Mouse (Mus musculus) splenic B cell, adult 2 months (primary cell): Measurements from ENCODE around the gene Rab11fip3.
"Not testable (repeated sequence)": the region's sequence is repeated elsewhere in the genome, so short reads cannot be mapped to it uniquely, and the experiment has no call there.

ENCODE experiments used
- DNase-seq: peaks from one replicate; pipeline ENCODE4 v3.0.0-alpha.2; 2011; ENCODE audit warnings: low read depth, low spot score
- H3K27me3 ChIP-seq: 2 replicates; pipeline ENCODE4 v1.6.1; 2012; ENCODE audit warnings: mild to moderate bottlenecking, low read length, moderate library complexity, mixed read lengths; ENCODE audit not compliant: control insufficient read depth, poor library complexity, insufficient read depth, severe bottlenecking
- H3K36me3 ChIP-seq: 2 replicates; pipeline ENCODE4 v1.6.1; 2012; ENCODE audit warnings: mild to moderate bottlenecking, low read length, moderate library complexity, mixed read lengths; ENCODE audit not compliant: control insufficient read depth, poor library complexity, insufficient read depth, severe bottlenecking

The Rab11fip3 gene

DNA sequence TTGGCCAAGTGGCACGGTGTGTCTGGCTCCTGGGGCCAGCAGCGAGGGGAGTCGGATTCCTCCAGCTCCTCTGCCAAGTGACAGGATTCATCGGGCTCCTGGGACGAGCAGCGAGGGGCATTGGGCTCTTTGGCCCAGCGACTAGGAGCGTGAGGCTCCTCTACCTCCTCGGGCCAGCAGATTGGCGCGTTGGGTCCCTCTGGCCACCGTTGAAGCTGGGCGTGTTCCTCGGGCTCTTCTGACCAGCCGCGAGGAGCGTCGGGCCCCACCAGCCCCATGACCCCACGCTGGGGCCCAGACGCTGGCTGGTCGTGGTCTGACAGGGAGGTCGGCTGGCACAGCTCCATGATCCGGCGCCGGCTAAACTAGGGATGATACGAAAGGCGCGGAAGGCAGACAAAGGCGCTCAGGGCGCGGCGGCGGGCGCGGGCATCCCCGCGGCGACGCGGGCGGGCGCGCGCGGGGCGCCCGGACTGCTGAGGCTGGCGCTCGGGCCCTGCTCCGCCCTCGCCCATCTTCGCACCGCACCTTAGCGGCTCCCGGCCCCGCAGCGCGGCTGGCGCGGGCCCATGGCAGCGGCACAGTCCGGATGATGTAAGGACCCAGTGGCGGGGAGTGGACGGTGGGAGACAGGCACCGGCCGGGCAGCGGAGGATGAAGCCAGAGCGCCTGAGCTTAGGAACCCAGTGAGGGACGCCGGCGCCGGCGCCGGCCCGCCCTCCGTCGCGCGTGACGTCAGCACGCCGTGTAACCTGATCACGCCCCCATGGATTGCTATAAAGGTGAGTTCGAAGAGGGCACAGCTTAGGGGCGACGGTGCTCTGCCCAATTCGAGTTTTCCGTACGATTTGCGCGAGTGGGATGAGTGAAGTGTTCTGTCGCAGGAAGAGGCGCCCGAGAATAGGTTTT, at the start of gene Rab11fip3:
TSS of gene Rab11fip3 (minus strand) at position 725 of the 909 bp plus-strand sequence.
- peak; percentile 87 for DNase-seq

DNA sequence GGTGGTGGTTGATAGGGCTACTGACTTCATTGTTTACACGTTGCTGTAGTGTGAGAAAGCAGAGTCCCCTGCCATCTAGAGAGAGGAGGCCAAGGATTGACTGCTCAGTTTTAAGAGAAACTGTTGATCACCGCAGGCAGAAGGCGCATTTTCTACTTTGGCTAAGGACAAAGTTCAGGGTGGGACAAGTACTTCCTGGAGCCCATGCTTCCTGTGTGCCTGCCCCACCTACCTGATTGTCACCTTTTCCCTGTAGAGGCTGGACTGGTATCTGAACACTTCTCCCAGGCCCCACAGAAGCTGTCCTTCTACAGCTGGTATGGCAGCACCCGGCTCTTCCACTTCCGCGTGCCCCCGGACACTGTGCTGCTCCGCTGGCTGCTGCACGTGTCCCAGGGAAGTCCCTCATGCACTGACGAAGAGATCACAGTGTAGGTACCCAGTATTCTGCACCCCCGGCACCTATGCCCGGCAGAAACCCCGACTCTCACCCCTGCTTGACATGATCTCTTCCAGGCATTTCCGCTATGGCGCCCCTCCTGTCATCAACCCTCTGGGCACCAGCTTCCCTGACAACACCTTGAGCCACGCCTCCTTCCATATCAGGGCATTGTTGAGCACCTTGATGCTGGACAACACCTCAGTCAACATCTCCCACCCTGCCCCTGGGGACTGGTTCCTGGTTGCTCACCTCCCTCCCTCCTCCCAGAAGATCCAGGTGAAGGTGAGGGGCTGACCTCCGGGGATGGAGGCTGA, 47.3 kb upstream of the Rab11fip3 start:
- H3K36me3 ChIP-seq, result no peaks in the 10 kb centered on the region
- DNase-seq, result no peak
- H3K27me3 ChIP-seq, result no peaks in the 10 kb centered on the region

More for the DNA sequence above, at the start of gene Rab11fip3:
- H3K27me3 ChIP-seq, result no peaks in the 10 kb centered on the region
- no peaks in the 10 kb centered on the region for H3K36me3 ChIP-seq

DNA sequence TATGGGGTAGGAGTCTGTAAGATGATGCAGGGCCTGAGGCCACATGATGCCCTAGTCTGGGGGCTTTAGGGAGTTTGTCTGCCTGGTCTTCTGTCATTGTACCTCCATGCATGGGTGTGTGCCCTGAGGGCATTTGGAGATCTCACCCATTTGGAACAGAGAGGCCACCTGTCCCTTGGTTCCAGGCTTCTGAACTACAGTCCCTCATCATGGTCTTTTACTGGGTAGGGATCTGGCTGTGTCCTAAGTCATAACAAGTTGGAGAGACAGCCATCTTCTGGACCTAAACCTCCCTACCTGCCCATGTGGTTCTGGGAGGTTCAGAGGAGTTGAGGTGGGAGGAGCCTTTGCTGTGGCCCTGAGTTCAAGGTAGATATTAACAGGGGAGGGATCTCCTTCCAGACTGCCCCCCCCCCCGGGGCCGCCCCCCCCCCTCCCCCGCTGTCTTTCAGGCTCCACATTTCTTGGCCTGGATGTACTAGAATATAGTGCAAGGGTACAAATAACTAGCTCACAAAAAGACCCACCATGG, 46.7 kb upstream of the Rab11fip3 start:
- H3K36me3 ChIP-seq, result no peaks in the 10 kb centered on the region
- no peak for DNase-seq

DNA sequence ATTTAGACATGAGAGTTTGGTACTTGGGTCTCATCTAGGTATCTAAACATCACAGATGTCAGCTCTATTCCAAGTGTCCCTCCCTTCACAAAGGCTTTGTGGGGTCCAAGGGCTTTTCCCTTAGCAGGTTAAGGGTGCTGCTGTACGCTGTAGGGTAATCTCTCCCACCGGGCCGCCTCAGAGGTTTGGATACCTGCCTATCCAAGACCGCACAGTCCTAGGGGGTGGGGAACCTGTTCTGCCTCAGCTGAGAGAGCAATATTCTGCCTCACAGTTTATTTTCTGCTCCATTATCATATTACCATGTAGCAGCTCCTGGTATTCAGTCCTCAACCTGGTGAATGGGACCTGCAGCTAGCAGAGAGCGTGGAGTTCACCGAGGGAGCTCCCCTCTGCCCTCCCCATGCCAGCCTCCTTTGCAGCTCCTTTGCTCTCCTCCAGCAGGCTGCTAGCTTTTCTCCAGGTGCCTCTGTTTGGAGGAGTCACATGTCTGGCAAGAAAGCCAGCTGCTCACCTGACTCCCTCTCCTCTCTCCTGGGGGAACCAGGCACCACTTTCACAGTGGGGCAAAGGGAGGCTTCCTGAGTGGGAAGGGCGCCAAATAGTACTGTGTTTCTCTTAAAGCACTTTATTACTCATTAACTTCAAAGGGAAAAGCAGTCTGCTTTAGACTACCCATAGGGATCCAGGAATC, 46.0 kb upstream of the Rab11fip3 start:
- H3K27me3 ChIP-seq, result no peaks in the 10 kb centered on the region
- H3K36me3 ChIP-seq, result no peaks in the 10 kb centered on the region
- DNase-seq, result no peak

More for the DNA sequence above, 46.7 kb upstream of the Rab11fip3 start:
- no peaks in the 10 kb centered on the region for H3K27me3 ChIP-seq

GRCm38 (mm10) chr17:26114461-26114860, 45.1 kb upstream of the Rab11fip3 start:
- H3K27me3 ChIP-seq, DNase-seq, H3K36me3 ChIP-seq: not testable (repeated sequence)

GRCm38 (mm10) chr17:26114061-26114460, 44.7 kb upstream of the Rab11fip3 start:
- Histone ChIP-seq H3K27me3 (no peaks in the 10 kb centered on the region), H3K36me3 (no peaks in the 10 kb centered on the region)
- DNase-seq, result no peak

GRCm38 (mm10) chr17:26113181-26113948, 44.0 kb upstream of the Rab11fip3 start, which contains the start of gene Tmem8:
Tmem8 (plus strand) TSS chr17:26113299.
- Histone ChIP-seq H3K36me3 (no peaks in the 10 kb centered on the region), H3K27me3 (no peaks in the 10 kb centered on the region)
- peak; percentile 84 for DNase-seq

GRCm38 (mm10) chr17:26112751-26113150, 43.4 kb upstream of the Rab11fip3 start:
- peak; percentile 50 for DNase-seq
- no peaks in the 10 kb centered on the region for H3K27me3 ChIP-seq
- no peaks in the 10 kb centered on the region for H3K36me3 ChIP-seq

- Histone ChIP-seq H3K36me3 (no peaks in the 10 kb centered on the region), H3K27me3 (no peaks in the 10 kb centered on the region)
- DNase-seq, result no peak
These were observed 42.4 kb upstream of the Rab11fip3 start for GRCm38 (mm10) chr17:26111722-26112121.

DNA sequence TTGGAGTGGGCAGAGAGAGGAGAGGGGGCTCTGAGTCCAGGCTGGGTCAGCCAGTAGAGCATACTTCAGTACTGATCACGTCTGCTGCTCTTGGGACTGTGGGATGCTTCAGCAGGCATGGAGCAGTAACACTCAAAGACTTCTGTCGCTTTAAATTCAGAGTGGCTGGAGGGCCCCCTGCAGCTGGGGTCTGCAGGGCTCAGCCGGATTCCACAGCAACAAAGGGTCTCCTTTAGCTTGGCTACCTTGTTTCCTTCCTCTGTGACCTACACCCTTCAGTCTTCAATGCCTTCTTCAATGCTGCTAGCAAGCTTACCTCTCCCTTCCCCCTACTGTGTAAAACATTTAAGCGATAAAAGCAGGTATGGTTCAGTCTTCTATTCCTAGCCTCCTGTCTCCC, 41.7 kb upstream of the Rab11fip3 start:
- Histone ChIP-seq H3K27me3 (no peaks in the 10 kb centered on the region), H3K36me3 (no peaks in the 10 kb centered on the region)
- DNase-seq, result no peak

GRCm38 (mm10) chr17:26110156-26110555, 40.8 kb upstream of the Rab11fip3 start:
- DNase-seq, result no peak
- Histone ChIP-seq H3K27me3 (no peaks in the 10 kb centered on the region), H3K36me3 (no peaks in the 10 kb centered on the region)

- Histone ChIP-seq H3K36me3 (no peaks in the 10 kb centered on the region), H3K27me3 (no peaks in the 10 kb centered on the region)
These were observed 36.3 kb upstream of the Rab11fip3 start for GRCm38 (mm10) chr17:26105619-26106018.

GRCm38 (mm10) chr17:26101478-26101877, 32.1 kb upstream of the Rab11fip3 start:
- no peaks in the 10 kb centered on the region for H3K36me3 ChIP-seq

More at GRCm38 (mm10) chr17:26105619-26106018, 36.3 kb upstream of the Rab11fip3 start:
- no peak for DNase-seq

GRCm38 (mm10) chr17:26100166-26100565, 30.8 kb upstream of the Rab11fip3 start:
- DNase-seq, result no peak
- no peaks in the 10 kb centered on the region for H3K27me3 ChIP-seq
- H3K36me3 ChIP-seq, result no peaks in the 10 kb centered on the region

More at GRCm38 (mm10) chr17:26101478-26101877, 32.1 kb upstream of the Rab11fip3 start:
- DNase-seq, result no peak
- H3K27me3 ChIP-seq, result no peaks in the 10 kb centered on the region
